Mouse (Mus musculus): ENCODE results near the gene Ggnbp2.
A peak's percentile ranks its signal among the peaks of the same experiment; 100 is the strongest.

The Ggnbp2 gene

DNA sequence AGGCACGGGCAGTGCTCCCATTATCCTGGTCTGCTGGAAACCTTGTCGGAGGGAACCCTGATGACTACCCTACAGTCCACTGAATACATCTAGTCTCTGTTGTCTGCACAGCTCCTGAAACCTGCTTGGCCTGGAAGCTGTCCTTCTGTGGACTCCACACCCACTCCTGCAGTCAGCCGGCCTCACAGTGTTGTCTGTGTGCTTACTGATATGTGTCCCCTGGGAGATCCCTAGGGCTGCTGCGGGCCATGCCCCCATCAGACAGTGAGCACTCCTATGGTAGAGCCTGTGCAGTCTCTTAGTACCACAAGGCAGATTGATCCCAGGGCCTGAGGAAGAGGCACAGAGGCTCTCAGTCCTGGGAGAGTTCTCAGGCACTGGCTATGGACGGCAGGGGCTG lies 48.1 kb downstream of the Ggnbp2 start:
- DNase-seq, result no peak

- DNase-seq, result no peak
These were observed 49.4 kb downstream of the Ggnbp2 start for GRCm38 (mm10) chr11:84821131-84821770.

GRCm38 (mm10) chr11:84818961-84819692 lies 51.5 kb downstream of the Ggnbp2 start, which contains the start of gene Mrm1:
Gene Mrm1 (minus strand): TSS chr11:84819515.
- peak; percentile 98 to 99 for DNase-seq

DNA sequence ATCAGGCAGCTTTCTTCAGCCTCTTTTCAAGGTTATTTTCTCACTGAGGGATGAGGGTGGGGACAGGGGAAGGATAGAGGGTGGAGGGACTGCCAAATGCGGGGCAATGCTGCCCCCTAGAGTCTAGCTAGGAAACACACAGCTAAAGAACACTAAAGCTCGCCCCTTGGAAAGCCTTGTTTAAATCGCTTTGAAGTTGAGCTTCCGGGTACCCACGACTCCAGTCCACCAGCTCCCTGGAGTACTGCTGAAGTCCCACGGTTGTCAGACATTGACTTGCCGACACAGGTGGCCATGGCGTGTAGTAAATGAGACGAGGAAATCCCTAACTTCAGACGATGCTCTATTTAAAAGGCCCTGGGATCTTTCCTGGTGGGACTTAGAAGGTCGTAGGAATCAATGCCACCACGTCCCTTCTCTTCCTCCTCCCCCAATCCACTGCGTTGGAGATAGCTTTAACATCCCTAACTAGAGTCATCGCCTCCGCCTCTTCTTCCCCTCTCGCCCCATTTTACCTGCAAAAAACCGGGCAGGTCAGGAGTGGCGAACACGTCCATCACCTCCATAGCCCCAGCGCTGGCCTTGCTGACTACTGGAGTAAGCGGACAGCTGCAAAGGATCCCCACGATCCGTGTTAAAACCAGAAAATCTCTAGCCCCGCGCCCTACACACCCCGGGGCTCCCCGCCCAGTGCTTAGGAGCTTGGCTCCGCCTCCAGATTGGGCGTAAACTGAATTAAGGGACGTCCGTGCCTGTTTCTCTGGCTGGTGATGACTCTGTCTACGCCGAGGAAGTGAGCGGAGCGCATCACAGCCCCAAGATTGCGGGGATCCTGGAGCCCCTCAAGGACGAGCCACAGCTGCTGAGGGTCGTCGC lies 52.3 kb downstream of the Ggnbp2 start:
- DNase-seq, result peak; percentile 84 to 86

GRCm38 (mm10) chr11:84817362-84817761 lies 53.3 kb downstream of the Ggnbp2 start:
- peak; percentile 23 to 36 for DNase-seq

DNA sequence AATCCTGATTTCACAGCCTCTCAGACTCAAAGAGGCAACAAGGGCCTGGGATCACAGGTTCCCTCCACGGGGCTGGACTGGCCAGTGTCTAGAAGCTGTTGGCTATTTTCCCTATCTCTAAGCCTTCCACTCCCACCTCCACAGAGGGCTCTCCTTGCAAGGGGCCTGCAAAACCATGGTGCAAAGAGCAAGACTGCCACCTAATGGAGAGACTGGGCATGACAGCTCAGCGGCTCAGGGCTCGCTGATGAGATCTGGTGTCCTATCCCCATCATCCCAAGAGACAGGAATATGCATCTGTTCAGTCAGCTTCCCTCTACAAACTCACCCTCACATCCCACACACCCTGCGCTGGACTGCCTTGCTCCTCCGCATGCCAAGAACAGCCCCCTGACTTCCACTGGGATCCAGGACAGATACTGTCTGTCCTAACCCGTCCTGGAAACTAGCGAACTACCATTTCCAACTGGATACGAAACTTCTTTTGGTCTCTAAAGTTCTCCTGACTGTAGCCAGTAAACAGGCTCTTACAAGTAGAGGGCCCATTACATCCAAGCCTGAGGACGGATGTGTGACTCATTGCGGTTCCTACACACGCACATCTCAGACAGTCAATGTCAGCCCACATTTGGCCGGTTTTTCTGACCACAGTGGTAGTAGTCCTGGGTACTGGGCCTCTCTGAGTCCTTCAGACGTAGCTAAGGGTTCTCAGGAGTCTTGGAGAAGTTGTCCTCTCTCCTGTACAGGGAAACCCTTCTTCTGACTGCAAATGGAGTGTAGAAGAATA lies 56.7 kb downstream of the Ggnbp2 start:
- DNase-seq, result peak; percentile 82 to 83

DNA sequence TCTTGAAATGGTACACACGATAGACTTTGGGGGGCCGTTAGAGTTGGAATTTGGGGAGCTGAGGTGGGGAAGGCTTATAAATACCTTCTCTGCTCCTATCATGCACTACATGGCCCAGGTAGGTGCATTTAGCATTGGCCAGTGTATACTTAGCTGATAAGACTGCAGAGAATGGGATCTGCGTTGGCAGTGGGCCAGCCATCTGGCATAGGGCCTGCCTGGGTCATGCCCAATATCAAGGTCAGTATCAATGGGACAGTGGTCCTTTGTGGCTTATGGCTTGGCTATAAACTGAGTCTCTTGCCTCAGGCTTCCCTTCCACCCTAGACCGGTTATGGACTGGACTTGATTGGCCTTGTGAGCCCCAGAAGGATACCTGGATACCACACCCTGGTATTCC lies 66.2 kb downstream of the Ggnbp2 start:
- DNase-seq, result no peak

DNA sequence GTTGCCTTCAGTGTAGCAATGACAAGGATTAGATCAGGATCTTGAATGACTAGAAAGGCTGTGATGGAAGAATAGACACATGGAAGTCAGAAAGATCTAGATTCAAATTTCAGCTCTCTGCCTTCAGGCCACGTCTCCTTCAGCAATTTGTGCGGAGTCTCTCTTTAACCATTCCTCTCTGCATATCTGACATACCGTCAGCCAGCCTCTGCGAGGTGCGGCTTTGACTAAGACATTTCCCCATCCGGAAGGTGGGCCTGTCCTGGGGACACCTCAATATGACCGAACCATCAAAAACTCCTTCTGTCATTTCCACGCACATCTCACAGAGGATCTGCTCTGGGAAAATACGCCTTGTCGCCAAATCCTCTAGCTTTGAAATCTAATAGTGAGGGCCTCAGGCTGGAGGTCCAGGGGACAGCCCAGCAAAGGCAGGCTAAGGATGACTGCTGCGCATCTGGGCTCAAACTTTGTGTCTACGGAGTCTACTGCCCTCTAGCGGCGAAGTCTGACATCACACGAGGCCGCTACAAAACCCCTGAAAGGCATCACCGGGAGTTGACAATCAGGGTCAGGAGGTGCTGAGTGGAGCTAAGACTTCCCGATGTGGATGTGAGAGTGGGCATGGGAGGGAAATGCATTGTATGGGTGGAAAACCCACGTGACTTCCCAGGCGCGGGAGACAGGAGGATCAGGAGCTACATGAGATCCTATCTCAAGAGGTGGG lies 72.8 kb downstream of the Ggnbp2 start:
- DNase-seq, result peak; percentile 81

- no peak for DNase-seq
These were observed 73.6 kb downstream of the Ggnbp2 start for GRCm38 (mm10) chr11:84797026-84797425.

GRCm38 (mm10) chr11:84794496-84795113 lies 76.0 kb downstream of the Ggnbp2 start:
- peak; percentile 54 to 58 for DNase-seq

DNA sequence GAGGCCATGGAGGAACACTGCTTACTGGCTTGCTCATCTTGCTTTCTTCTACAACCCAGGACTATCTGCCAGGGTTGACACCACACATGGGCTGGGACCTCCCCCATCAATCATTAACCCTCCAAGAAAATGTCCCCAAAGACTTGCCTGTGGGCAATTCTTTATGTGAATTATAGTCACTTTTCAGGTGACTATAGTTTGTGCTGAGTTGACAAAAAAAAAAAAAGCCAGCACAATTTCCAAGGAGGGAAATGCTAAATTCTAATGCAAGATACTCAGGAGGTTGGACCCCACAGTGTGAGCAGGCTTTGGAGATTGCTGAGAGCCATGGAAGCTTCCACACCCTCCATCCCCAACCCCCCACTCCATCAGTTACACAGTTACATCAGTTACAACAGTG lies 77.1 kb downstream of the Ggnbp2 start:
- DNase-seq, result no peak

DNA sequence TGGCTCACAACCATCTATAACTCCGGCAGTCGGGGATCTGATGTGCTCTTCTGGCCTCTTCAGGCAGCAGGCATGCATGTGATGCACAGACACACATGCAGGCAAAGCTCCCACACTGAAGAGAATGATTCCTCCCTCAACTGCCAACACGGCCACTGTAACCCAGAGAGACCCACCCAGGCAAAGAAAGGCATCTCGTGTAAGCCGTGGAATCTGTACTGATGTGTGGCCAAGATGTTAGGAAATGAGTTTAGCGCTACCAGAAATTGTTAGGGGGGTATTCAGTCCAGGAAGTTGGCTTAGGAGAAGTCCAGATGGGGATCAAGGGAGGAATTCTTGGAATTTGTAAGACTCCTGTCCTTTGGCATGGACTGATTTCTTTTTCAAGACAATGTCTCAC lies 80.2 kb downstream of the Ggnbp2 start:
- DNase-seq, result no peak

All from B cell, adult 2 months (primary cell).